Mouse (Mus musculus) skeletal muscle tissue, adult 2 months (tissue): Measurements from ENCODE around the gene Smarca2.

ENCODE experiments used
- DNase-seq: peaks from one replicate; pipeline ENCODE4 v3.0.0-alpha.2; 2012; ENCODE audit warnings: low read depth, low spot score

Gene Smarca2

GRCm38 (mm10) chr19:26604755-26605300 is at the start of gene Smarca2:
Gene Smarca2 (plus strand): TSS chr19:26605050.
- DNase-seq, result peak; percentile 89

GRCm38 (mm10) chr19:26564850-26565249 is 40.0 kb upstream of the Smarca2 start:
- DNase-seq, result no peak

- DNase-seq, result no peak
These were observed 38.7 kb upstream of the Smarca2 start for GRCm38 (mm10) chr19:26566109-26566508.

- DNase-seq, result no peak
These were observed 36.6 kb upstream of the Smarca2 start for GRCm38 (mm10) chr19:26568236-26568635.

GRCm38 (mm10) chr19:26568941-26569340 is 35.9 kb upstream of the Smarca2 start:
- DNase-seq, result no peak

GRCm38 (mm10) chr19:26569461-26569860 is 35.4 kb upstream of the Smarca2 start:
- no peak for DNase-seq

GRCm38 (mm10) chr19:26579645-26580044 is 25.2 kb upstream of the Smarca2 start:
- DNase-seq, result no peak

GRCm38 (mm10) chr19:26580061-26580460 is 24.8 kb upstream of the Smarca2 start:
- no peak for DNase-seq

- DNase-seq, result no peak
These were observed 10.2 kb upstream of the Smarca2 start for GRCm38 (mm10) chr19:26594661-26595060.

GRCm38 (mm10) chr19:26601459-26601858 is 3.4 kb upstream of the Smarca2 start:
- no peak for DNase-seq

- no peak for DNase-seq
These were observed 1.5 kb upstream of the Smarca2 start for GRCm38 (mm10) chr19:26603296-26603860.

- peak; percentile 21 for DNase-seq
These were observed 720 bp upstream of the Smarca2 start for GRCm38 (mm10) chr19:26603906-26604754.

GRCm38 (mm10) chr19:26605438-26606320 is 829 bp downstream of the Smarca2 start:
- peak; percentile 37 for DNase-seq

- peak; percentile 56 for DNase-seq
These were observed 1.7 kb downstream of the Smarca2 start for GRCm38 (mm10) chr19:26606321-26607155.

GRCm38 (mm10) chr19:26607156-26607536 is 2.3 kb downstream of the Smarca2 start:
- peak; percentile 35 for DNase-seq

GRCm38 (mm10) chr19:26607551-26608433 is 2.9 kb downstream of the Smarca2 start:
- peak; percentile 66 for DNase-seq

- DNase-seq, result no peak
These were observed 3.6 kb downstream of the Smarca2 start for GRCm38 (mm10) chr19:26608434-26608812.

GRCm38 (mm10) chr19:26609637-26610036 is 4.8 kb downstream of the Smarca2 start:
- no peak for DNase-seq

GRCm38 (mm10) chr19:26612995-26613394 is 8.1 kb downstream of the Smarca2 start:
- DNase-seq, result no peak

- DNase-seq, result peak; percentile 42
These were observed 8.8 kb downstream of the Smarca2 start for GRCm38 (mm10) chr19:26613665-26614064.
